In genomic region chr1:190831839-190832497, GRCm38 (mm10) we compare ENCODE assay signal across 9 mouse cellular contexts.
A peak's percentile ranks its signal among the peaks of the same experiment; 100 is the strongest.
DNase-seq lines count a peak whose midpoint lies in the region; ATAC-seq and TF ChIP-seq lines count a peak whose summit lies in the region.
"Had no signal": no experiment of that assay in that cellular context is flagged by ENCODE, and none has a peak within 500 bp of the region (broad histone marks: within the 10 kb centered on the region; RNA-seq: fewer than 3 reads in every experiment).

No protein-coding gene starts in this region.

- no peaks in the 10 kb centered on the region for H3K9me3 ChIP-seq in heart, embryonic 11.5 days (replicated peaks; ENCODE audit: control insufficient read depth, low read length)
- H3K9me3 ChIP-seq in forebrain, postnatal 0 days (ENCODE audit: low read length): no peaks in the 10 kb centered on the region
- no peaks in the 10 kb centered on the region for H3K9me3 ChIP-seq in lung, embryonic 14.5 days (ENCODE audit: low read depth, low read length)
- H3K9me3 ChIP-seq: hindbrain, embryonic 15.5 days had no signal

- DNase-seq in heart, adult 8-10 months (ENCODE audit: low spot score): peak; percentile 48
- DNase-seq in CD4-positive, CD25-positive, alpha-beta regulatory T cell, adult 2 months (ENCODE audit: low read depth, low spot score): peak; percentile 54
- DNase-seq in adrenal gland, postnatal 25 days: peak; percentile 19
- peak; percentile 80 for DNase-seq in forebrain, postnatal 0 days
- peak; percentile 55 to 80 for DNase-seq in kidney, postnatal 25 days
- DNase-seq in lung, embryonic 14.5 days: peak; percentile 89

- 51% methylated on average over 10 of the region's 10 CpGs for WGBS in heart, embryonic 11.5 days (ENCODE audit: insufficient replicate concordance)
- 52% methylated on average over 10 of the region's 10 CpGs for WGBS in forebrain, postnatal 0 days
- WGBS in lung, embryonic 14.5 days: 44% methylated on average over 10 of the region's 10 CpGs
- WGBS in small intestine, adult 2 months: 12% methylated on average over 10 of the region's 10 CpGs

- ATAC-seq in heart, embryonic 11.5 days (replicated peaks; ENCODE audit: insufficient number of reproducible peaks, low FRiP score, low TSS enrichment): no peak
- peak; percentile 55 for ATAC-seq in forebrain, postnatal 0 days
- ATAC-seq in lung, embryonic 14.5 days (ENCODE audit: insufficient read depth): peak; percentile 13; the same call in 1 of the 2 replicates

- no peak overlapping the region for H3K27ac ChIP-seq in heart, embryonic 11.5 days (ENCODE audit: low read depth, low read length)
- no peak overlapping the region for H3K27ac ChIP-seq in forebrain, postnatal 0 days (ENCODE audit: low read depth, low read length)
- no peak overlapping the region for H3K27ac ChIP-seq in lung, embryonic 14.5 days (ENCODE audit: low read depth)
- H3K27ac ChIP-seq in small intestine, adult 2 months (ENCODE audit: insufficient read depth, low read depth, low read length): peak overlapping the region; percentile 95
- H3K27ac ChIP-seq: hindbrain, embryonic 15.5 days had no signal

- no peak overlapping the region for H3K4me3 ChIP-seq in heart, embryonic 11.5 days (ENCODE audit: low read depth, low read length)
- H3K4me3 ChIP-seq in forebrain, postnatal 0 days (ENCODE audit: low read depth, low read length): no peak overlapping the region
- H3K4me3 ChIP-seq in lung, embryonic 14.5 days (ENCODE audit: low read depth, low read length): no peak overlapping the region
- no peak overlapping the region for H3K4me3 ChIP-seq in small intestine, adult 2 months (ENCODE audit: low read depth, low read length)
- H3K4me3 ChIP-seq: hindbrain, embryonic 15.5 days had no signal

- no peak overlapping the region for H3K4me2 ChIP-seq in heart, embryonic 11.5 days
- H3K4me2 ChIP-seq in forebrain, postnatal 0 days (ENCODE audit: low read depth): no peak overlapping the region
- no peak overlapping the region for H3K4me2 ChIP-seq in lung, embryonic 14.5 days
- H3K4me2 ChIP-seq: hindbrain, embryonic 15.5 days had no signal

- H3K27me3 ChIP-seq in heart, embryonic 11.5 days (ENCODE audit: control insufficient read depth, insufficient read depth, low read length): no peaks in the 10 kb centered on the region
- no peaks in the 10 kb centered on the region for H3K27me3 ChIP-seq in forebrain, postnatal 0 days (ENCODE audit: insufficient read depth, low read length)
- no peaks in the 10 kb centered on the region for H3K27me3 ChIP-seq in lung, embryonic 14.5 days (ENCODE audit: insufficient read depth, low read length)
- no peaks in the 10 kb centered on the region for H3K27me3 ChIP-seq in small intestine, adult 2 months (ENCODE audit: control insufficient read depth, insufficient read depth, low read length)
- H3K27me3 ChIP-seq: hindbrain, embryonic 15.5 days had no signal

- no peaks in the 10 kb centered on the region for H3K36me3 ChIP-seq in heart, embryonic 11.5 days (ENCODE audit: control insufficient read depth, insufficient read depth, low read length)
- 0 out of 2 replicates have a peak, but pooled peaks cover 7% of the 10 kb centered on the region for H3K36me3 ChIP-seq in forebrain, postnatal 0 days (ENCODE audit: insufficient read depth)
- peaks cover 5% of the 10 kb centered on the region; the same call in 1 of the 2 replicates for H3K36me3 ChIP-seq in lung, embryonic 14.5 days (ENCODE audit: insufficient read depth)
- peaks cover 11% of the 10 kb centered on the region; the same call in 1 of the 2 replicates for H3K36me3 ChIP-seq in small intestine, adult 2 months (ENCODE audit: control insufficient read depth, insufficient read depth, low read length)
- H3K36me3 ChIP-seq: hindbrain, embryonic 15.5 days had no signal

- peaks cover 5% of the 10 kb centered on the region; the same call in 1 of the 2 replicates for H3K4me1 ChIP-seq in heart, embryonic 11.5 days (ENCODE audit: control insufficient read depth, insufficient read depth, low read length)
- H3K4me1 ChIP-seq in forebrain, postnatal 0 days (ENCODE audit: insufficient read depth): no peaks in the 10 kb centered on the region
- no peaks in the 10 kb centered on the region for H3K4me1 ChIP-seq in lung, embryonic 14.5 days (ENCODE audit: insufficient read depth)
- peaks cover 10% of the 10 kb centered on the region; the same call in 1 of the 2 replicates for H3K4me1 ChIP-seq in small intestine, adult 2 months (ENCODE audit: control insufficient read depth, insufficient read depth, insufficient read length, low read length)
- H3K4me1 ChIP-seq: hindbrain, embryonic 15.5 days had no signal

- no peak overlapping the region for H3K9ac ChIP-seq in heart, embryonic 11.5 days (ENCODE audit: low read depth, low read length)
- H3K9ac ChIP-seq in forebrain, postnatal 0 days: no peak overlapping the region
- no peak overlapping the region for H3K9ac ChIP-seq in lung, embryonic 14.5 days
- H3K9ac ChIP-seq: hindbrain, embryonic 15.5 days had no signal

- no peak for TF ChIP-seq POLR2A in small intestine, adult 2 months (IDR thresholded peaks at IDR 0.05; ENCODE audit: low read depth, low read length)

- peak; percentile 81 for TF ChIP-seq CTCF in forebrain, postnatal 0 days (IDR thresholded peaks at IDR 0.05; ENCODE audit: low read depth)
- peak; percentile 78 for TF ChIP-seq CTCF in lung, embryonic 14.5 days (IDR thresholded peaks at IDR 0.05; ENCODE audit: low read depth)
- TF ChIP-seq CTCF in small intestine, adult 2 months (IDR thresholded peaks at IDR 0.05; ENCODE audit: extremely low read depth, insufficient read length, insufficient replicate concordance, low read depth, low read length): 0 out of 2 replicates have a peak, but pooled peaks have one; percentile 12

Comparison
In these comparisons a context has a peak if more than half of its experiments do, and no peak if none do; other contexts are left out.
1. DNase-seq: peak in every context shown above with its lines; median percentile 89 in lung, embryonic 14.5 days; 80 in forebrain, postnatal 0 days; 68 in kidney, postnatal 25 days; 54 in CD4-positive, CD25-positive, alpha-beta regulatory T cell, adult 2 months; 48 in heart, adult 8-10 months; 19 in adrenal gland, postnatal 25 days.
2. CTCF ChIP-seq: peak in every context shown above with its lines; median percentile 81 in forebrain, postnatal 0 days; 78 in lung, embryonic 14.5 days; 12 in small intestine, adult 2 months.